Mouse (Mus musculus): Measurements from ENCODE around the gene Ihh.

DNA sequence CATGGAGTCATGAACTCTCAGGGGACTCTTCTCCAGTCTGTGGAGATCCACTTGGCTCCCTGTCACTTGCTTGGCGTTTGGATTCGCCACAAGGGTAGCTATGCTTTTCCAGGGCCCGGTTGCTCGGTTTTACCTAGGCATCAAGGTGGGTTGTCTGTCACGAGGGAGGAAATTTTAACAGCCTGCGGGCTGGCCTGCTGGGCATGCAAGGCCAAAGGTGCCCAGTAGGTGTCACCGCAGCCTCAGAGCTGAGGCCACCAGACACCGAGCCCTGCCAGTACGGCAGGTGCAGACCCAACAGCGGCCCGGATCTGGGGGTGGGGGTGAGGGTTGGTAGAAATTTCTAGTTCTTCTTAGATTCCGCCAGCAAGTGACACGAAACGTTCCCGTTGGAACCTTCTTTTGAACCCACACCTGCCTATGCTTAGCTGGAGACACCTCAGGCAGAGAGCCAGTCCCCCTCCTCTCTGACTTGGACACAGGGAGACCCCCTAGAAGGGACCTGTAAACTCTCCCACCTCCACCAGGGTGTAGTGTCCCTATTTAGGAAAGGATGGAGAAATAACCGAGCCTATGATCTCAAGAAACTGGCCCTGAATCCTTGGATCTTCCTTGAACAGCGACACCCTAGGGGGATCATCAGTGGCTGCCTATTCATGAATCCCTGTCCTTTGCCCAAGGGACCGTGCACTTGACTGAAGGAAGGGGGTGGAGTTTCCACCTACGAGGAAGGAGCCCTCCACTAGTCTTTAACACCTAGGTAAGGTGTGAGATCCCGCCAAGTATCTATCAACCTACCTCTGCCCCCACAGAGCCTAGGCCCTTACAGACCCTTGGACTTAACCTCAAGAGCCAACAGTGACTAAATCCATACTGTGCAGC lies 2.4 kb downstream of the Ihh start:
- TF ChIP-seq CTCF (conservative IDR thresholded peaks at IDR 0.05; ENCODE audit: insufficient read depth, insufficient read length, low read depth, low read length) (peak; percentile 88), POLR2A (IDR thresholded peaks at IDR 0.05; ENCODE audit: low read depth, low read length) (no peak)

Measured in kidney, adult 2 months (tissue).